Mouse (Mus musculus): ENCODE data around the gene Chchd6. TPM values are rescaled to one million over a fixed set of nuclear protein-coding genes. Genes with fewer than 3 reads are reported as not detected.

Gene Chchd6
- polyA plus RNA-seq, 1 experiment from 2014 or later = 63.0 TPM

DNA sequence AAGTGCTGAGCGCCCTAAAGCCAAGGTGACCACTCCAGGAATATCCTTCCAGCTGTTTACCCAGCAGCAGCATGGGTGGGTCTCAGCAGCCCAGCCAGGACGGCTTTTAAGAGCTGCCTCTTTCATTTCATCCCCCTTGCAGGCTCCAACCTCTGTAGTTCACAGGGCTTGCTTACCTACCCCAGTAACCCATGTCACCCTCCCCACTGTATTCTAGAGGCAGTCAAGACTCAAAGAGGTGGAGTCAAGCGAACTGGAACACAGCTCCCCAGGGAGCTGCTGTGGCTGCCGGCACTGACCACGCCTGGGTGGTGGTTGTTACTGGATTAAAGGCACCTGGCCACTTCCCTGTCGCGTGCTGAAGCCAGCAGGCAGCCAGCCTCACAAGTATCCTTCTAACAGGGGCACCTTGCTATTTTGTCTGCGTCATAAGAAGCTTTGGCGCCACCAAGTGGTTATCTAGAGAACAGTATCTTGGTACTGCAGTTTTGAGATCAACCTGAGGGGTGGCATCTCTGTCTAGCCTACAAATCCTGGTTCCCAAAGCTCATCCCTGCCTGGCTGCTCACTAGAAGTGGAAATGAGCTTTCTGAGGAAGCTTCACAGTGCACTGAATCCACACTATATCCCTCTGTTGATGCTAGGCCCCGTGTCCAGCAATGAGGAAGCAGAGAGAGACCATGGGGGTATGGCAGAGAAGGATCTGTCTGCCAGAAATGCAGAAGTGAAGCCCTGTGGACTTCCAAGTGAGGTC, 36.5 kb upstream of the Chchd6 start:
- Histone ChIP-seq H3K4me1 (ENCODE audit: control insufficient read depth, insufficient read depth, low read length) (no peaks in the 10 kb centered on the region), H3K27me3 (ENCODE audit: control insufficient read depth, insufficient read depth, low read length) (no peaks in the 10 kb centered on the region), H3K9ac (replicated peaks; ENCODE audit: low read length) (no peak overlapping the region), H3K9me3 (replicated peaks; ENCODE audit: control insufficient read depth, low read length) (no peaks in the 10 kb centered on the region), H3K4me2 (ENCODE audit: low read depth, low read length) (no peak overlapping the region), H3K36me3 (replicated peaks; ENCODE audit: control insufficient read depth, insufficient read depth, low read depth, low read length) (no peaks in the 10 kb centered on the region), H3K4me3 (ENCODE audit: low read depth, low read length) (no peak overlapping the region), H3K27ac (replicated peaks; ENCODE audit: low read depth, low read length) (no peak overlapping the region)
- ATAC-seq (replicated peaks; ENCODE audit: insufficient number of reproducible peaks, low FRiP score, low TSS enrichment, low read depth) (peak; percentile 69; the same call in 1 of the 2 replicates), DNase-seq (ENCODE audit: low spot score) (peak; percentile 90)
- 9% methylated on average over 10 of the region's 10 CpGs for WGBS

DNA sequence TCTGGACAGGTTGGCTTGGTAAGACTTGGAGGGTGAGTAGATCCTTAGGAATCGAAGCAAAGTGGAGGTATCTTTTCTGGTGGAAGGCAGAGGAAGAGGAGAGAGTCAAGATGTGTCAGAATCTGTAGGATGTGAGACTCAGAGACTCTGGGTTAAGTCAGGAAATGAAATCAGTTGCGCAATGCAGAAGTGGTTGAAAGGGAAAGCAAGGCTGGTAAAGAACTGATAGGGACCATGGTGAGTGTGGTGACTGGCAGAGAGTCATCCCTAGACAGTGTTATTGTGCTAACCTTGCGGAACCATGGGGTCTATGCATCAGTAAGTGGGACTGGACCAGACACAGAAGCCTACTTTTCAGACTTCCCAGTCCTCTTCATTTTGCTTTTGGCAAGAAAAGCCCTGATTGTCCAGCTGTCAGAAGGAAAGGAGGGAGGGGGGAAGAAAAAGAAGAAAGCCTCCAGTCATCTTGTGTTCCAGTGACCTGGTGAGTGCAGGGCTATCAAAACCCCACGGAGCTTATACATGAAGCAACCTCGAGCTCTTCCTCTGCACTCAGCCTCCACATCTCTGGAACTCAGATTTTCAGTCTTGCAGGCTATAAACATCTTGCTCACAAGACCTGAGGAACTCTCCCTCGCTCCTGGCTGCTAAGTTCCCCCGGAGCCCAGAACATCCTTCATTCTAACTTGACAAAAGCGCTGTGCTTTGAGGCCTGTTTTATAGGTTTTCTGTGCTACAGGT, 32.8 kb upstream of the Chchd6 start:
- no peaks in the 10 kb centered on the region for H3K36me3 ChIP-seq (replicated peaks; ENCODE audit: control insufficient read depth, insufficient read depth, low read depth, low read length)
- no peaks in the 10 kb centered on the region for H3K9me3 ChIP-seq (replicated peaks; ENCODE audit: control insufficient read depth, low read length)
- no peaks in the 10 kb centered on the region for H3K27me3 ChIP-seq (ENCODE audit: control insufficient read depth, insufficient read depth, low read length)
- WGBS = 64% methylated on average over 8 of the region's 8 CpGs
- H3K4me1 ChIP-seq (ENCODE audit: control insufficient read depth, insufficient read depth, low read length) = no peaks in the 10 kb centered on the region
- ATAC-seq (replicated peaks; ENCODE audit: insufficient number of reproducible peaks, low FRiP score, low TSS enrichment, low read depth) (no peak), DNase-seq (ENCODE audit: low spot score) (no peak)
- no peak overlapping the region for H3K9ac ChIP-seq (replicated peaks; ENCODE audit: low read length)
- no peak overlapping the region for H3K4me2 ChIP-seq (ENCODE audit: low read depth, low read length)
- H3K4me3 ChIP-seq (ENCODE audit: low read depth, low read length) = no peak overlapping the region
- H3K27ac ChIP-seq (replicated peaks; ENCODE audit: low read depth, low read length) = no peak overlapping the region

DNA sequence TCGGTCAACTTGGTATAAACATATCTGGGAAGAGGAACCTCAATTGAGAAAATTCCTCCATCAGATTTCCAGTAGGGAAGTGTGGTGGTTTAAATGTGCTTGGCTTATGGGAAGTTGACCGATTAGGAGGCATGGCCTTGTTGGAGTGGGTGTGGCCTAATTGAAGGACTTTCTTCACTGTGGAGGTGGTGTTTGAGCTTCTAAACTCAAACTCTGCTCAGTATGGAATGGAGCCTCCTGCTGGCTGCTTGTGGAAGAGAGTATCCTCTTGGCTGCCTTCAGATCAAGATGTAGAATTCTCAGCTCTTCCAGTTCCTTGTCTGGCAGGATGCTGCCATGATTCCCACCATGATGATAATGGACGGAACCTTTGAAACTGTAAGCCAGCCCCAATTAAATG, 27.2 kb upstream of the Chchd6 start:
- WGBS = 85% methylated on average over 3 of the region's 3 CpGs
- Histone ChIP-seq H3K4me2 (ENCODE audit: low read depth, low read length) (no peak overlapping the region), H3K9ac (replicated peaks; ENCODE audit: low read length) (no peak overlapping the region), H3K4me1 (ENCODE audit: control insufficient read depth, insufficient read depth, low read length) (no peaks in the 10 kb centered on the region), H3K27ac (replicated peaks; ENCODE audit: low read depth, low read length) (no peak overlapping the region), H3K27me3 (ENCODE audit: control insufficient read depth, insufficient read depth, low read length) (no peaks in the 10 kb centered on the region), H3K9me3 (replicated peaks; ENCODE audit: control insufficient read depth, low read length) (no peaks in the 10 kb centered on the region), H3K36me3 (replicated peaks; ENCODE audit: control insufficient read depth, insufficient read depth, low read depth, low read length) (no peaks in the 10 kb centered on the region), H3K4me3 (ENCODE audit: low read depth, low read length) (no peak overlapping the region)
- no peak for DNase-seq (ENCODE audit: low spot score)
- ATAC-seq (replicated peaks; ENCODE audit: insufficient number of reproducible peaks, low FRiP score, low TSS enrichment, low read depth) = no peak

DNA sequence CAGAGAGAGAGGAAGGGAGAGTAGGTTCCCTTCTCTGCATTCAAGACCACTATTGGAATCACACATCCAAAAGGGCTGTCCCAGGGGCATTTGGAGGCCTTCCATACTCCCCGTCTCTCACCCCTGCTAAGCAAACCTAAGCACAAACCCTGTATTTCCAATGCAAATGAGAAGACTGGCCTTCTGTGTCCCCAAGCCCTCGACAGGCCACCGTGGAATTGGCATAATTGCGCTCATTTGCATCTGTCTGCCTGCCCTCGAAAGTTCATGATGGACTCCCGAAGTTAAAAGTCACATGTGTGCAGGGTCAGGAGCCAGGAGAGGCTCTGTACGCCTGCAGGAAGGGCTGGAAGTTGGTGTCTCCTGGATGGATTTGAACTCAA, 19.9 kb upstream of the Chchd6 start:
- DNase-seq (ENCODE audit: low spot score) = no peak
- no peaks in the 10 kb centered on the region for H3K36me3 ChIP-seq (replicated peaks; ENCODE audit: control insufficient read depth, insufficient read depth, low read depth, low read length)
- WGBS = 43% methylated on average over 7 of the region's 7 CpGs

DNA sequence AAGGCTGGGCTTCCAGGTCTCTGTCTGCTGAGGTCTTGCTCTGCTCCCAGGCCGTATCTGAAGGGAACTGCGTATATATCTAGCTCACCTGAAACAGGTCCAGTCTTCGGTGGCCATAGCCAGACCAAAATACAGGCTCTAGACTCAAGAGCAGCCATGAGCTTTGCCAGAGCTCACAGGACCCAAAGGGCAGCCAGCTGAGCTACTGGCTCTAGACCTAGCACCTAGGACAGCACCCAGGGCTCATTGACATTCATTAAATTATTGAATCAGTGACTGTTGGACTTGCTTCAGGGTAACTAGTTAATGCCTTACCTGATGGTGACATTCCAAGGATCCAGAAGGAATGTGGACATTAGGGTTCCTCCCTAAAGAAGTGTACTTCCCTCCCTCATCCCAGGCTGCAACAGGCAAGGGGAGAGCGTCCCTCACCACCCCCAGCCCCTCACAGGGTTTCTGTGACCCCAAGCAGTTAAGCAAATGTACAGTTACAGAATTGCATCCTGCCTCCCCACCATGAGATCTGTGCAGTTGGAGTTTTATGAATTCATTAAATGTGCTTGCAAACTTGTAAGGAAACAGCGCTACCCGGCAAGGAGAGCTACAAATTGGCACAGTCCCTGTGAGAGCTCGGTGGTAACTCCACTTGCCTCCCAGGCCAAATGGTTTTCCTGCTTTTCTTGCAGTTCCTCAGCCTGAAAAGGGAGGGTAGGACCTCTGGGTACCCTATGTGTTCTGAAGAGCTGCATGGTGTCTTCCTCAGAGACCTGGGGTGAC, 19.3 kb upstream of the Chchd6 start:
- 78% methylated on average over 7 of the region's 7 CpGs for WGBS
- H3K27ac ChIP-seq (replicated peaks; ENCODE audit: low read depth, low read length) = no peak overlapping the region
- no peak overlapping the region for H3K4me3 ChIP-seq (ENCODE audit: low read depth, low read length)
- H3K9me3 ChIP-seq (replicated peaks; ENCODE audit: control insufficient read depth, low read length) = no peaks in the 10 kb centered on the region
- no peaks in the 10 kb centered on the region; the same call in 1 of the 2 replicates for H3K4me1 ChIP-seq (ENCODE audit: control insufficient read depth, insufficient read depth, low read length)
- no peaks in the 10 kb centered on the region for H3K27me3 ChIP-seq (ENCODE audit: control insufficient read depth, insufficient read depth, low read length)
- no peak overlapping the region for H3K4me2 ChIP-seq (ENCODE audit: low read depth, low read length)
- ATAC-seq (replicated peaks; ENCODE audit: insufficient number of reproducible peaks, low FRiP score, low TSS enrichment, low read depth) (no peak), DNase-seq (ENCODE audit: low spot score) (peak; percentile 54)
- no peak overlapping the region for H3K9ac ChIP-seq (replicated peaks; ENCODE audit: low read length)
- no peaks in the 10 kb centered on the region for H3K36me3 ChIP-seq (replicated peaks; ENCODE audit: control insufficient read depth, insufficient read depth, low read depth, low read length)

More for the DNA sequence above, 19.9 kb upstream of the Chchd6 start:
- no peak for ATAC-seq (replicated peaks; ENCODE audit: insufficient number of reproducible peaks, low FRiP score, low TSS enrichment, low read depth)
- no peak overlapping the region for H3K9ac ChIP-seq (replicated peaks; ENCODE audit: low read length)
- no peak overlapping the region for H3K27ac ChIP-seq (replicated peaks; ENCODE audit: low read depth, low read length)
- no peak overlapping the region for H3K4me3 ChIP-seq (ENCODE audit: low read depth, low read length)
- H3K4me2 ChIP-seq (ENCODE audit: low read depth, low read length) = no peak overlapping the region
- H3K4me1 ChIP-seq (ENCODE audit: control insufficient read depth, insufficient read depth, low read length) = no peaks in the 10 kb centered on the region; the same call in 1 of the 2 replicates
- H3K9me3 ChIP-seq (replicated peaks; ENCODE audit: control insufficient read depth, low read length) = no peaks in the 10 kb centered on the region
- no peaks in the 10 kb centered on the region for H3K27me3 ChIP-seq (ENCODE audit: control insufficient read depth, insufficient read depth, low read length)

DNA sequence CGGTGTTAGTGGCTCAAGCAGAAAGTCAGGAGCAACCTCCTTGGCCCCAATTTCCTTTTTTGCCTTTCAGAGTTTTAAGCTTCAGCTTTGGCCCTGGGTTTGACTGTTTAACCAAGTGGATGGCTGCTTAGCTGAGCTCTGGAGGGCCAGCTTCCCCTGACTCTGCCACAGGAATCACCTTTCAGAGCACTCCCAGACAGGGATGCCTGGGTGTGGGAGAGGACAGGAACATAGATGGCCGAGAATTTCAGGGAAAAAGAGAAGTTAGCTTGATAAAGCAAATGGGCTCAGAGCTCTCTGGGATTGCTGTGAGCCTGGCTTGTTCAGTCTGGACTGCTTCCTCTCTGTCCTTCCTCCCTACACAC, 18.6 kb upstream of the Chchd6 start:
- no peak overlapping the region for H3K4me2 ChIP-seq (ENCODE audit: low read depth, low read length)
- no peaks in the 10 kb centered on the region for H3K9me3 ChIP-seq (replicated peaks; ENCODE audit: control insufficient read depth, low read length)
- DNase-seq (ENCODE audit: low spot score) (no peak), ATAC-seq (replicated peaks; ENCODE audit: insufficient number of reproducible peaks, low FRiP score, low TSS enrichment, low read depth) (0 out of 2 replicates have a peak, but pooled peaks have one; percentile 29)
- H3K4me3 ChIP-seq (ENCODE audit: low read depth, low read length) = no peak overlapping the region
- 25% methylated on average over 2 of the region's 2 CpGs for WGBS
- no peaks in the 10 kb centered on the region for H3K27me3 ChIP-seq (ENCODE audit: control insufficient read depth, insufficient read depth, low read length)
- no peak overlapping the region for H3K9ac ChIP-seq (replicated peaks; ENCODE audit: low read length)
- H3K4me1 ChIP-seq (ENCODE audit: control insufficient read depth, insufficient read depth, low read length) = no peaks in the 10 kb centered on the region; the same call in 1 of the 2 replicates
- no peak overlapping the region for H3K27ac ChIP-seq (replicated peaks; ENCODE audit: low read depth, low read length)
- H3K36me3 ChIP-seq (replicated peaks; ENCODE audit: control insufficient read depth, insufficient read depth, low read depth, low read length) = no peaks in the 10 kb centered on the region

DNA sequence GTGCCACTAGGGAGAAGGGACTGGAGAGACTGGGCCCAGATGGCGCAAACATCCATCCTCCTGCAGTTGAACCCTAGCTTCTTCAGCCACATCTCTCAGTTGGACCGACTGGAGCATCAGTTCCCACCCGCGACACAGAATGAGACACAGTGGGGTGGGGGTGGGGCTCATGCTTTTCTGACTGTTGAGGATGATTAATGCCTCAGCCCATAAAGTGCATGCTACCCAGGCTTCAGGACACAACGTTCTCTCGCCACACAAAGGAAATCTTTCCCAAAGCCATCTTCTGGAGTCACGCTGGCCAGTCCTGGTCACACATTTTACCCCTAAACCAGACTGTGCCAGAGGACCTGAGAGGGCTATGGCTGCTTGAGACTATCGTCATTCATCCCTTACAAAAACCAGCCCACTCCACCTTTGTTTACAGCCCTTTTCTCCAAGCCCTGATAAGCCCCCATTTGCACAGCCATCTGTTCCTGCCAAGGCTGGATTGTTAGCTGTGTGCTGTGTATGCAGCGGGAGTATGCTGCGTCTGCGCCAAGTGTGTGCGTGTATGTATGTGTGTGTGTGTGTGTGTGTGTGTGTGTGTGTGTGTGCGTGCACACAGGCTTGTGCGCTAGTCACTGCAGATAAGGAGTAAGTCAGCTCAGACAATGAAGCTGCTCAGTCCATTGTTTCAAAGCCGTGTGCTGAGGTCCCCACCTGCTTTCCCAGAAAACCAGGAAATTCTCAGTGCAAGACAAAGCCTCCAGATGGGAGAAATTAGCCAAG, 18.1 kb upstream of the Chchd6 start:
- WGBS = 69% methylated on average over 15 of the region's 15 CpGs
- Histone ChIP-seq H3K9me3 (replicated peaks; ENCODE audit: control insufficient read depth, low read length) (no peaks in the 10 kb centered on the region), H3K27ac (replicated peaks; ENCODE audit: low read depth, low read length) (no peak overlapping the region), H3K9ac (replicated peaks; ENCODE audit: low read length) (no peak overlapping the region), H3K4me3 (ENCODE audit: low read depth, low read length) (no peak overlapping the region), H3K27me3 (ENCODE audit: control insufficient read depth, insufficient read depth, low read length) (no peaks in the 10 kb centered on the region), H3K36me3 (replicated peaks; ENCODE audit: control insufficient read depth, insufficient read depth, low read depth, low read length) (no peaks in the 10 kb centered on the region), H3K4me1 (ENCODE audit: control insufficient read depth, insufficient read depth, low read length) (no peaks in the 10 kb centered on the region; the same call in 1 of the 2 replicates), H3K4me2 (ENCODE audit: low read depth, low read length) (no peak overlapping the region)
- ATAC-seq (replicated peaks; ENCODE audit: insufficient number of reproducible peaks, low FRiP score, low TSS enrichment, low read depth) (peak; percentile 89), DNase-seq (ENCODE audit: low spot score) (peak; percentile 66)
